Mouse (Mus musculus) ES-E14 (cell line): ENCODE measurements around the gene Dusp14. TPM values are rescaled to one million over a fixed set of nuclear protein-coding genes. Genes with fewer than 3 reads are reported as not detected.

ENCODE experiments used
- DNase-seq: peaks from one replicate; pipeline ENCODE4 v3.0.0-alpha.2; 2013; ENCODE audit warnings: low read depth, low spot score
- H3K27ac ChIP-seq: 2 replicates; pipeline ENCODE4 v1.5.1; 2012; ENCODE audit warnings: low read depth, mild to moderate bottlenecking, low read length, moderate library complexity, mixed read lengths; ENCODE audit not compliant: poor library complexity, insufficient read depth, severe bottlenecking
- H3K36me3 ChIP-seq: 2 replicates; pipeline ENCODE4 v1.6.1; 2012; ENCODE audit warnings: mild to moderate bottlenecking, low read length, moderate library complexity, mixed read lengths; ENCODE audit not compliant: control insufficient read depth, poor library complexity, insufficient read depth, severe bottlenecking
- H3K4me1 ChIP-seq, 2 experiments: fragments of 150-350 bp in 1 of 2; sonication (generic) in 1 of 2; 2 replicates each; pipeline ENCODE4 v1.6.1; 2012; ENCODE audit warnings: low read length in 2 of 2, mild to moderate bottlenecking in 1 of 2, mixed read lengths in 1 of 2; ENCODE audit not compliant: control insufficient read depth in 2 of 2, insufficient read depth in 2 of 2, poor library complexity in 1 of 2
- H3K4me3 ChIP-seq, 2 experiments: fragments of 150-350 bp in 1 of 2; sonication (generic) in 1 of 2; 2 replicates each; pipeline ENCODE4 v1.5.1; 2012; ENCODE audit warnings: low read length in 2 of 2, low read depth in 1 of 2, mild to moderate bottlenecking in 1 of 2, mixed read lengths in 1 of 2; ENCODE audit not compliant: insufficient read depth in 1 of 2, poor library complexity in 1 of 2, severe bottlenecking in 1 of 2
- H3K9ac ChIP-seq: 2 replicates; pipeline ENCODE4 v1.6.1; 2012; ENCODE audit warnings: low read depth, mild to moderate bottlenecking, low read length, mixed read lengths; ENCODE audit not compliant: poor library complexity, insufficient read depth, severe bottlenecking
- H3K9me3 ChIP-seq: fragments of 150-350 bp; sonication (generic); 2 replicates; pipeline ENCODE4 v1.6.1; 2012; ENCODE audit warnings: low read depth, mild to moderate bottlenecking, low read length; ENCODE audit not compliant: control insufficient read depth, insufficient read depth
- CHD2 ChIP-seq: IDR thresholded peaks from 2 replicates; pipeline ENCODE4 v1.6.1; 2014; ENCODE audit warnings: mild to moderate bottlenecking, low read depth, low read length, inconsistent platforms
- HCFC1 ChIP-seq: IDR thresholded peaks from 2 replicates; pipeline ENCODE4 v1.6.1; 2012; ENCODE audit warnings: low read length, inconsistent platforms, borderline replicate concordance; ENCODE audit not compliant: insufficient read depth
- MAFK ChIP-seq: IDR thresholded peaks from 2 replicates; pipeline ENCODE4 v1.6.1; 2014; ENCODE audit warnings: mild to moderate bottlenecking, low read depth, low read length, inconsistent platforms; ENCODE audit not compliant: insufficient read depth
- ZC3H11A ChIP-seq: IDR thresholded peaks from 2 replicates; pipeline ENCODE4 v1.6.1; 2012; ENCODE audit warnings: low read depth, mild to moderate bottlenecking, inconsistent platforms, low read length, borderline replicate concordance
- ZNF384 ChIP-seq: IDR thresholded peaks from 2 replicates; pipeline ENCODE4 v1.6.1; 2012; ENCODE audit warnings: low read depth, low read length, inconsistent platforms
- in situ Hi-C, 2 experiments: fragments of 600-800 bp; cut with MboI; formaldehyde crosslinking; loops; one replicate each; pipeline ENCODE4 v1.15.1; 2025; ENCODE audit warnings: low sequenced_read_pairs in 2 of 2, inconsistent platforms in 1 of 2; ENCODE audit not compliant: unreplicated experiment in 2 of 2
- total RNA-seq: library from RNA; depleted of rRNA; stranded (reverse); fragments of 300-350 nt; gene quantifications from 2 replicates; pipeline ENCODE4 v1.2.3, GENCODE M21; 2012

The Dusp14 gene
- total RNA-seq, 1 experiment: 24.0 TPM

DNA sequence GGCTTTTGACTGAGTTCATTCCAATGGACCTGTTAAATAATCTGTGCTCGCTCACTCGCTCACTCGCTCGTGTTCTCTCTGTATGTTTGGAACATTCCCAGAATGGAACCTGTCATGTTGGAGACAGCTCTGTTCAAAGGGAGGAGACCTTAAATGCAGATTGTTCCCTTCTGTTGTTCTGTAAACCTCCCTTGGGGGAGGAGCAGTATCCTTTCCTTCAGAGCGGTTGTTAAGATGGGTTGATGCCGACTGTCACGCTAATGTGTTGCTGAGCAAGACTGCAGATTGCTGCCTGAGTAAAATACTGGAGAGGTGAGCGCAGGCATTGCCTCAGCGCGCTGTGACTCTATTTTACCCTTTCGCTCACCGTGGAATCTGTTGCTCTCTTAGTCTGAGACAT, 58.0 kb downstream of the Dusp14 start:
- Histone ChIP-seq H3K9ac (no peak overlapping the region), H3K4me3 (no peak overlapping the region)

DNA sequence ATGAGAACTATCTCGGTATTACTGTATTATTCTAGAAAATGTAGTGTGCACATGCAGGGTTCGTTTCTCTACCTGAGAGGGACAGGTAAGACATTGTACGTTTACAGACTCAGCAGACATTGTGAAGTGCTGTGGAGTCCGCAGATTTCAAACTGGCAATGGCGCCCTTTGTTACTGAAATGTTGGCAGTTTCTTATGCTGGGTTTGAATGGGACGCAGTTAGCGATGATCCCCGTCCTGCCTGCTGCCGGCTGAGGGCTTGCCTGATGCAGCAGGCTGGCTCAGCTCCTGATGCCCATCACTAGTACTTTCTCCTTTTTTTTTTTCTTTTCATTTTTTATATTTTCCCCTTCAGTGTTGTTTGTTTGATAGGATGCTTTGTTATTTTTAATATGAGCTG, 58.6 kb downstream of the Dusp14 start:
- peaks cover 3% of the 10 kb centered on the region; the same call in 1 of the 2 replicates for H3K36me3 ChIP-seq
- no peaks in the 10 kb centered on the region; a peak in 1 of 4 replicates for H3K4me1 ChIP-seq
- in situ Hi-C loops: no loop called here
- H3K9ac ChIP-seq: no peak overlapping the region
- no peak overlapping the region for H3K4me3 ChIP-seq
- DNase-seq: no peak
- TF ChIP-seq CHD2 (no peak), MAFK (no peak), ZNF384 (no peak), ZC3H11A (no peak), HCFC1 (no peak)
- no peaks in the 10 kb centered on the region for H3K9me3 ChIP-seq
- H3K27ac ChIP-seq: no peak overlapping the region

More for the DNA sequence above, 58.0 kb downstream of the Dusp14 start:
- in situ Hi-C loops: no loop called here
- Histone ChIP-seq H3K36me3 (peaks cover 3% of the 10 kb centered on the region; the same call in 1 of the 2 replicates), H3K27ac (no peak overlapping the region), H3K4me1 (no peaks in the 10 kb centered on the region; a peak in 1 of 4 replicates), H3K9me3 (no peaks in the 10 kb centered on the region)
- no peak for DNase-seq
- TF ChIP-seq MAFK (no peak), ZC3H11A (no peak), CHD2 (no peak), HCFC1 (no peak), ZNF384 (no peak)

DNA sequence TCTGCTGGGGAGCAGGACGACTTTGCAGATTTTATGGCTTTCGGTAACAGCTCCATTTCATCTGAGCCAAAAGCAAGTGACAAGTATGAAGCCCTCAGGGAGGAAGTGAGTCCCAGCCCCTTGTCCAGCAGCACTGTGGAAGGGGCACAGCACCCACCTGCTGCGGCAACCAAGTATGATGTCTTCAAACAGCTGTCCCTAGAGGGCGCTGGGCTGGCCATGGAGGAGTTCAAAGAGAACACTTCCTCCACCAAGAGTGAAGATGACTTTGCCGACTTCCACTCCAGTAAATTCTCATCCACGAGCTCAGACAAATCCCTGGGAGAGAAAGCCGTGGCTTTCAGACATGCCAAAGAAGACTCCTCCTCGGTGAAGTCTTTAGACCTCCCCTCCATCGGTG, 60.1 kb downstream of the Dusp14 start:
- H3K4me3 ChIP-seq: no peak overlapping the region
- DNase-seq: no peak
- H3K27ac ChIP-seq: no peak overlapping the region
- H3K9ac ChIP-seq: no peak overlapping the region
- no peaks in the 10 kb centered on the region for H3K9me3 ChIP-seq
- H3K4me1 ChIP-seq: no peaks in the 10 kb centered on the region; a peak in 1 of 4 replicates
- peaks cover 3% of the 10 kb centered on the region; the same call in 1 of the 2 replicates for H3K36me3 ChIP-seq
- no peak for TF ChIP-seq ZNF384
- TF ChIP-seq ZC3H11A: no peak
- TF ChIP-seq CHD2: no peak
- no peak for TF ChIP-seq HCFC1
- TF ChIP-seq MAFK: no peak
- in situ Hi-C loops: no loop called here

DNA sequence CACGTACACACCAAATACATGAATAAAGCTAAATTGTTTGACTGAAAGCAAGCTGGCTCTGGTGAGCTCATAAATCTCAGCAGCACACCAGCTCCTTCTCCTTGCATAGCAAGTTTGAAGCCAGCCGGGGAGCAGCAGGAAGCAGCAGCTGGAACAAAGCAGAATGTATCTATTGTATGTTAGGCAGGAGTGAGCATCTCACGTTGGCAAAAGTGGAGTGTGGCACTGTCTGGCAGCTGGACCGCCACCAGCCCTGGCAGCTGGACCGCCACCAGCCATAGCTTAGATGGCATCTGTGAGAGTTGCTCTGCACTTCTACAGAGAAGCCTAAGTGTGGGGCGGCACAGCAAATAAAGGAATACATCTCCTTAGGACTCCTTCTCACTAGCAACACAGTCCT, 65.1 kb downstream of the Dusp14 start:
- no peak for TF ChIP-seq CHD2
- no peak for TF ChIP-seq MAFK
- no peak for TF ChIP-seq ZNF384
- no peak for TF ChIP-seq HCFC1
- TF ChIP-seq ZC3H11A: no peak
- H3K36me3 ChIP-seq: peaks cover 7% of the 10 kb centered on the region; the same call in 1 of the 2 replicates
- H3K9me3 ChIP-seq: no peaks in the 10 kb centered on the region
- in situ Hi-C loops: no loop called here
- H3K4me1 ChIP-seq: no peaks in the 10 kb centered on the region
- no peak overlapping the region for H3K9ac ChIP-seq
- no peak overlapping the region for H3K27ac ChIP-seq
- H3K4me3 ChIP-seq: no peak overlapping the region
- DNase-seq: no peak
